Mouse (Mus musculus): ENCODE measurements at regions not wholly inside any gene's neighbourhood (a gene's known extent, or its start where the extent isn't known, plus 50 kb on each side); places are given as distances from the start of the nearest gene placed in this dataset.

DNA sequence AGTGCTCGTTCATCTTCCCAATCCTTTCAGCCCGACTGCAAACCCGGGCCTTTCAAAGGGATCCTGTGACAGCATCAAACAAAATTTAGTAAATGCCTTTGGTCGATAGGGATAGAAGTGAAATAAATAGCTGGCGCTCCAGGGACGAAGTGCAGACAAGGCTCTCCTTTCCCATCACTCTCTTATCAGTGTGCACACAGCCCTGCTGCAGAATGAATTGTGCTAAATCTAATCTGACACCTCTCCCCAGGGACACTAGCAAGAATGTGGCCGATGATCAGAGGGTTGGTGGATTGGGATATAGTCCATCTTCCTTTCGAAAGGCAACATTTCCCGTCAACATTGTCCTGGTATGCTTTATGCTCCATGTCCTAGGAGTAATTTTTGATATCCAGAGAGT is 1372.9 kb upstream of the Tenm4 start:
- DNase-seq, result no peak

DNA sequence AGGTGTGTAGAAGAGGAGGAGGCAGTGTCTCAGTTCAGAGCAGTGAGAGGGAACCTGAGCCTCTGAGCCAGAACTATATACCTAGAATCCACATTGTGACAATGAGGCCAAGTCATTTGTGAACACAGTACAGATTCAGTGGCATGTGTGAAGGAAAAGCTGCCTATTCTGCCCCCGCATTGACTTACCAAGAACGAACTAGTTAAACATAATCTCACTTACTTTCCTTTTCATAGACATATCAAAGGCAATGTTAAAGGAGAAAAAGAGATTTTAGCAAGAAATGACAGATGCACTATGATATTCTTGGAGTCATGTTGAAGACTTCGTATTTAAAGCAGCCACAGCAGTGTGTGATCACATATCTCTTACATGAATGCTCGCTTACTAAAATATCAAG is 1329.8 kb upstream of the Tenm4 start:
- DNase-seq, result no peak

DNA sequence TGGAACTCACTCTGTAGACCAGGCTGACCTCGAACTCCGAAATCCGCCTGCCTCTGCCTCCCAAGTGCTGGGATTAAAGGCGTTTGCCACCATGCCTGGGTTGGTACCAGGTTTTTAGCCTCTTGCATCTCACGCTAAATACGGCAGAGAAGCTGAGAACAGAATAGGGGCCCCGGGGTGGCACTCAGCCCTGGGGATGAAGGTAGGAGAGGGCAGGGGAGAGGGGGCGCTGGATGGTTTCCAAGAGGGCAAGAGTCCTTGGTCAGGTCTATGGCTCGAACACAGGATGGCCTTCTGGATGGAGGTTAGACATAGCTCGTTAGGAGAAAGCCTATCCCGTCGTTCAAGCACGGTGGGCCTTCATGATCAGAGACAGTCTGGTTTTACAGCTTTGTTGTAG is 1319.7 kb upstream of the Tenm4 start:
- DNase-seq, result no peak

- no peak for DNase-seq
Observed at GRCm38 (mm10) chr7:94856636-94857035, 1314.4 kb upstream of the Tenm4 start.

- DNase-seq, result no peak
Observed at GRCm38 (mm10) chr7:94890711-94891430, 1280.2 kb upstream of the Tenm4 start.

DNA sequence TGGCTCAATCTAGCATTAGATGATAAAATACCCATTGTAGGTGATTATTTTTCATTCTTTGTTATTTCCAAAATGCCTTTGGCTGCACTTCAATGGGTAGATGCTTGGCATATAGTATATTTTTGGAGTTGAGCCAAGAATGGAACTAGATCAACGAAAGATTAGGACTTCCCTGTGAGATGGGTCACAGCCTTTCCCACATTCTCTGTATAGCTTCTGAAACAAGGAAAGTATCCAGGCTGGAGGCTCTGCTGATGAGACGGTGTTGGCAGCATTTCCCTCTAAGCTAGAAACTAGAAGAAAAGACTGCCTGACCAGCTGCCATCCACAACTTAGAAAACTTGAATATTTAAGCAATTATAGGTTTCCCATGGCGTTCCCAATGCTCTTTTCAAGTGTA is 1273.0 kb upstream of the Tenm4 start:
- no peak for DNase-seq

DNA sequence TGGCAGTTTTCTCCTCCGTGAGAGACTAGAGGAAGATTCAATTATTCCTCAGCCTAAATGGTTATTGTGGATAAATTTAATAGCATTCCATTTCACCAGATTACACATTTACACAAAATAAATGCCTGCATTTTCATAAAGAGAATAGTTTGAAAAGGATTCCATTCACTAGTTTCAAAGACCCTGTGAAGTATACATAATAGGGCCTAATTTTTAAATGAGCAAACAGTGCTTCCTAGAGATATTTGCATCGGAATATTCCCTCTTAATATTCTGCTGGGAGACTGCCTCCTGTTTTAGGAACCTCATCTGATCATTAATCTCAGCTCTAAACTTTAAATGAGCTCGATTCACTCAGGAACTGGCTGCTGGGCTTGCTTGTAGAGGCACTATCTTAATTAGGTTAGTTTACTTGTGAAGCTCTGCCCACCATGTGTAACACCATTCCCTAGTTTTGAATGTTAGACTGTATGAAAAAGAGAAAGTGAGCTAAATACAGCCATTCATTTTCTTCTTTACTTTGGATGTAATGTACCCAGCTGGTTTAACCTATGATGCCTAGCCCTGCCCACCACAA is 1244.4 kb upstream of the Tenm4 start:
- no peak for DNase-seq

DNA sequence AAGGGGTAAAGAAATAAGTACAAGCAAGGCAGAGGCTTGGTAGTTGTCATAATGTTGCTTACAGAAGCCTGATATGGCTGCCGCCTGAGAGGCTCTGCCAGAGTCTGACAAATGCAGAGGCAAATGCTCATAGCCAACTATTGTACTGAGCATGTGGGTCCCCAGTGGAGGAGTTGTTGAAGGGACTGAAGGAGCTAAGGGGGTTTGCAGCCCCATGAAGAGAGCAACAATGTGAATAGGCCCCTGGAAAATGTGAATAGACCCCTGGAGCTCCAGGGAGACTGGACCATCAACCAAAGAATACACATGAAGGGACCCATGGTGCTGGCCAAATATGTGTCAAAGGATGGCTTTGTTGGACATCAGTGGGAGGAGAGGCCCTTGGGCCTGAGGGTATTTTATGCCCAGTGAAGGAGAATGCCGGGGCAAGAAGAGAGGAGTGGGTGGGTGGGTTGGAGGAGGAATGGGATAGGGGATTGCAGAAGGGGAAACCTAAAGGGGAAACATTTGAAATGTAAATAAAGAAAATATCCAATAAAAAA is 1207.2 kb upstream of the Tenm4 start:
- no peak for DNase-seq

DNA sequence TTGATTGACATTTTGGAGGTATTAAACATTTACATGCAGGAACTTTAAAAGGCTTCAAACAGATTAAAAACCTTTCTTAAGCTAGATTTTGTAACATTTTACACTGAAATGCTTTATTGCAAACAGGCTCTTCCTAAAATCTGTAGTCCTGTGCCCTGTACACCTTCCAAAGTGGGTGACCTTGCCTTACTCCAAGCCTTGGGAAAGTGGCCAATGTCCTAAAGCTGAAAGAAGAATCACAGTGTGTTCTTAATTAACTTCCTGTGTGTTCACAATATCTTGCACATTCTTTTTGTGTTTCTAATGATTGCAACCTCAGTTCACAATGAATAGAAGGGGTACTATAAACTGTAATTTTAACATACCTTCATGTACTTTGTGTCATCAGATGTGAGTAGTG is 1203.4 kb upstream of the Tenm4 start:
- peak; percentile 12 for DNase-seq

DNA sequence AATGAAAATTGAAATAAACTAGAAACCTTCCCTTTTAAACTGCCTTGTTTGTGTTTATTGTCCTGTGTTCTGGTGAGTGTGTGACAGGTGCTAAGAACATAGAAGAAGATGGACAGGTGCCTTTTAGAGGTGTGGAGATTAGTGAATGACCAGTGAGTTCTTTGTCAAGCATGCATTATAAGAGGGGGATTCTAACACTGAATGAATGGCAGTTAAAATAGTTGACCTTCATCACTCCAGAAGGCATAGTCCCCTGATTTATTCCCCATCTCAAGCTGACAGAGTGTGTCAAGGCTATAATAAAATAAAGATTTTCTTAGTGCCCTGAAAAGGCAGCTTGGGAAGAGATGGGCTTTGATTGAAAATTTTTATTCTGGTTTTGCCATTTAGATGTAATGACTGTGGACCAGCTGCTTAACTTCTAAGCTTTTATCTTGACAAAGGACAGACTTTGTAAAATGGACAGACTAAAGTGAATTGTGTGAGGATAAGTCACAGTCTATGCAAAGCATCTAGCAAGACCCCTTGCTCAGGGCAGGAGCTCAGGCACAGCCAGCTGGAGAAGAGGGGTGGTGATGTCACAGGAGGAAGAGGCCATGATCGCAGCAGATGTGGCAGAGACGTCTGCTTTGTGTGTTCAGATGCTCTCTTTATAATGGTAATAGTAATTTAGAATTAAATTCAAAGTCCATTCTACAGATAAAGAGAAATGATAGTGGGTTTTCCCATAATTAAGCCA is 1195.8 kb upstream of the Tenm4 start:
- DNase-seq, result no peak

DNA sequence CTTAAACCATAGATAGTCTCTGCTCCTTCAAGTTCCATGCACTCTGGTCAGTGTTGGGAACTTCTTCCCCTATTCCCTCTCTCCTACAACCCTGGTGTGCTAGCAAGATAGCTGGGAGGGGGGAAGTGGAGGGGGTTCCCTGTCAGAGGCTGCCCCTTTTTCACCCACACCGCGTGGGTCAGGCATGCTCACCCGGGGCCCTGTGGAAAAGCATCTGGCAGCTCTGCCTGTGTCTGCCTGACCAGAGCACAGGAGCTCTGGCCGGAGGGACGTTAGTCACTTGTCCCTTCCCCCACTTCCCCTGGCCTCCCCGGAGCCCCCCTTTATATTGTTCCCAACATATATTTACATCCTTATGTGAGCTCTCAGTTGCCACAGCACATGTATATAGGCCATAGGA is 1174.8 kb upstream of the Tenm4 start:
- DNase-seq, result no peak

DNA sequence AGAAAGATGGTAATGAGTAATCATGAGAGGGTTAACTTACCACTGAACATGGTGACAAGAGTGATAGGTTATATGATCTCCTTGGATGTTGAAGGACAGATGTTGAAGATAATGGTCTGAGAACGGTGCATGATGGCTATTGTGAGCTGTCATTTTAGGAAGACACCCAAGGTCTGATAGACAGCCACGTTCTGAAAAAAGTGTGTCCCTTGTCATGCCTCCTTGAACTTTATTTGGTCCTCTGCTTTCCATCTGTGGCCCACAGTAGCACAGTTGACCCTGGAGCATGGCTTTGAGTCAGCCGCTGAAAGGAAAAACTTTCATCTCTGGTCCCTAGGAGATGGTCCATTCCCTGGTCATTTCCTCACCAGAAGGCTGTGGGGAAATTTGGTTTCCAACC is 1166.9 kb upstream of the Tenm4 start:
- DNase-seq, result peak; percentile 40

GRCm38 (mm10) chr7:95005403-95005802 is 1165.6 kb upstream of the Tenm4 start:
- no peak for DNase-seq

DNA sequence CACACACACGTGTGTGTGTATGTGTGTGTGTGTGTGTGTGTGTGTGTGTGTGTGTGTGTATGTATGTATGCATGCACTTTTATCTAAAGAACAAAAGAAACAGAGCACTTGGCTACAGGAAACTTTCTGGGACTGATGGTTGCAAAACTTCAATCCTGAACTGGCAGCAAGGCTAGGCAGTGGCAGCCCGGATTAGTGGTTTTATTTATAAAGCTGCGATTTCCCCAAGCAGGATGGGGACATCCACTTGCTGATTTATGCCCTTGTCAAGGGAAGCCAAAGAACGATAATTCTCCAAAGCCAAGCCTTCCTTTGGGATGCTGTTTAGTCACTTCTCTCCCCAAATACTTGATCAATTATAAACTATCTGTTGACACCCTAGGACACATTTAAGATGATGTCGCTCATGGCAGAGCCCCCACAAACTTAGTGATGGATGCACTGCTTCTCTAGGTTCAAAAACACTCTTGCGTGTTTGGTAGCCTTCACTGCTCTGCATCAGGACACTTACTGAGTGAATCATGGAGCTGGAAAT is 1162.1 kb upstream of the Tenm4 start:
- DNase-seq, result peak; percentile 65

DNA sequence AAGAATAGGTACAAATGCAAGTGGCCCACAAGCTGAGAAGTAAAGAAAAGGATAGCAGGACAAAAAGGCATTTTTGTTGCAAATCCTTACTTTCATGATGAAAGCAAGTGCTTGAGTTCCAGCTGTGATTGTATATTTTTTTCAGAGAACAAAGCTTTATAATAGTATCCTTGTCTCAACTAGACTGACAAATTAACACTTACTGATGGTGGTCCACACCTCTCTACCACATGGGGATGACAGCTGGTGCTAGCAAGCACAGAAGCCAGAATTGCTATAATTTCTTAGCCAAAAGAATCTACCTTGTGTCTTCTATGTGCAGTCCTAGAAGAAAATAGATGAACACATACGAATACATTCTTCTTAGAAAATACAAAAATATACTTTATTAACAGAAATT is 1150.8 kb upstream of the Tenm4 start:
- no peak for DNase-seq

DNA sequence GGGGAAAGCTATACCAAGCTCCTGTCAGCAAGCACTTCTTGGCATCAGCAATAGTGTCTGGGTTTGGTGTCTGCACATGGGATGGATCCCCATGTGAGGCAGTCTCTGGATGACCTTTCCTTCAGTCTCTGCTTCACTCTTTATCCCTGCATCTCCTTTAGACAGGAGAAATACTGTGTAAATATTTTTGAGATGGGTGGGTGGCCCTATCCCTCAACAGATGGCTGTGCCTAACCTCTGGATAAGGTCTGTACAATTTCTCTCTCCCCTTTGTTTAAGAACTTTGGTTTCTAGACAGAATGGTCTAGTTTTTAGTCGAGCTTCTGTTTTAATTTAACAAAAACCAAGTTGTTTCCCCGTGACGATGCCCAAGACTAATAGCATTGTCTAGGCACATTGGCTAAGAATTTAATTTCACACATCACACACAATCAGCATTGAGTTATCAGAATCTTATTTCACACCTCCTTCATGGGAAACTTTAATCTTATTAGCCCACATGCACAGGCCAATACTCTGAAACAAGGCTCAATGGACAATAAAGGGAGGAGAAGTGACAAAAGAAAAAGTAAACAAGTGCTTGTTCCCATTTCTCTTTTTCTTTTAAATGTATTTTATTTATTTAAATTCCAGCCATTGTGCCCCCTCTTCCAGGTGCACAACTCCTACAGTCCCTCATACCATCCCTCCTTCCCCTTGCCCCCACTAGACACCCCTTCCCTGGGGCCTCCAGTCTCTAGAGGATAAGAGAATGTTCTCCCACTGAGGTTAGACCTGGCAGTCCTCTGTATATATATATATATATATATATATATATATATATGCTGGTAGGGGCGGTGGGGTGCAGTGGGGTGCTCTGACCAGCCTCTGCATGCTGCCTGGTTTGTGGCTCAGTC is 1142.9 kb upstream of the Tenm4 start:
- DNase-seq, result no peak
